Mouse (Mus musculus) spleen, adult 2 months (tissue): ENCODE measurements at regions not wholly inside any gene's neighbourhood (a gene's known extent, or its start where the extent isn't known, plus 50 kb on each side); places are given as distances from the start of the nearest gene placed in this dataset.

Source experiments
- CTCF ChIP-seq: fragments of 200-500 bp; IDR thresholded peaks from 2 replicates; pipeline ENCODE4 v1.5.1; 2011; ENCODE audit warnings: mild to moderate bottlenecking, inconsistent platforms; ENCODE audit not compliant: insufficient read depth, insufficient read length, insufficient replicate concordance; ENCODE audit errors: extremely low read depth
- POLR2A ChIP-seq: fragments of 200-500 bp; IDR thresholded peaks from 2 replicates; pipeline ENCODE4 v1.6.1; 2011; ENCODE audit warnings: low read depth, low read length, inconsistent platforms

- TF ChIP-seq POLR2A = no peak
- no peak for TF ChIP-seq CTCF
Observed at GRCm38 (mm10) chr8:126827681-126828383, 117.8 kb downstream of the Tomm20 start.
